Mouse (Mus musculus) frontal cortex, postnatal 36 days (tissue): ENCODE data around the gene Ank2.

Experiments used
- DNase-seq, 2 experiments: peaks; one replicate each; pipeline ENCODE4 v3.0.0; 2022; ENCODE audit warnings: low spot score in 2 of 2

The Ank2 gene

GRCm38 (mm10) chr3:127183998-127184753, 315.0 kb downstream of the Ank2 start:
- peak in 1 of 2 experiments; percentile 44 for DNase-seq

GRCm38 (mm10) chr3:127172697-127173096, 326.5 kb downstream of the Ank2 start:
- DNase-seq = no peak

GRCm38 (mm10) chr3:127170246-127170645, 328.9 kb downstream of the Ank2 start:
- no peak for DNase-seq

- no peak for DNase-seq
These were observed 330.0 kb downstream of the Ank2 start for GRCm38 (mm10) chr3:127169114-127169513.

- DNase-seq = no peak
These were observed 335.4 kb downstream of the Ank2 start for GRCm38 (mm10) chr3:127163749-127164148.

- peak; percentile 83 for DNase-seq
These were observed 337.0 kb downstream of the Ank2 start for GRCm38 (mm10) chr3:127161998-127162712.

- DNase-seq = no peak
These were observed 337.9 kb downstream of the Ank2 start for GRCm38 (mm10) chr3:127161085-127161837.

- no peak for DNase-seq
These were observed 341.4 kb downstream of the Ank2 start for GRCm38 (mm10) chr3:127157706-127158105.

- peak; percentile 68 to 80 for DNase-seq
These were observed 343.1 kb downstream of the Ank2 start for GRCm38 (mm10) chr3:127156080-127156479.

GRCm38 (mm10) chr3:127153861-127154260, 345.3 kb downstream of the Ank2 start:
- no peak for DNase-seq

- no peak for DNase-seq
These were observed 345.7 kb downstream of the Ank2 start for GRCm38 (mm10) chr3:127153443-127153842.

GRCm38 (mm10) chr3:127148648-127149047, 350.5 kb downstream of the Ank2 start:
- no peak for DNase-seq

GRCm38 (mm10) chr3:127140590-127140989, 358.6 kb downstream of the Ank2 start:
- DNase-seq = no peak

- no peak for DNase-seq
These were observed 359.5 kb downstream of the Ank2 start for GRCm38 (mm10) chr3:127139638-127140037.

GRCm38 (mm10) chr3:127137508-127137907, 361.6 kb downstream of the Ank2 start:
- no peak for DNase-seq

- no peak for DNase-seq
These were observed 365.1 kb downstream of the Ank2 start for GRCm38 (mm10) chr3:127134062-127134461.

GRCm38 (mm10) chr3:127131048-127131447, 368.1 kb downstream of the Ank2 start:
- DNase-seq = no peak

- DNase-seq = no peak
These were observed 368.9 kb downstream of the Ank2 start for GRCm38 (mm10) chr3:127130167-127130770.

GRCm38 (mm10) chr3:127129750-127130149, 369.4 kb downstream of the Ank2 start:
- DNase-seq = no peak

- no peak for DNase-seq
These were observed 371.5 kb downstream of the Ank2 start for GRCm38 (mm10) chr3:127127611-127128010.

- no peak for DNase-seq
These were observed 372.9 kb downstream of the Ank2 start for GRCm38 (mm10) chr3:127126220-127126619.
